Mouse (Mus musculus): ENCODE measurements around the gene Uvssa. TPM values are rescaled to one million over a fixed set of nuclear protein-coding genes. Genes with fewer than 3 reads are reported as not detected.

The Uvssa gene
- polyA plus RNA-seq, 2 experiments, result 10.0 to 11.5 TPM

DNA sequence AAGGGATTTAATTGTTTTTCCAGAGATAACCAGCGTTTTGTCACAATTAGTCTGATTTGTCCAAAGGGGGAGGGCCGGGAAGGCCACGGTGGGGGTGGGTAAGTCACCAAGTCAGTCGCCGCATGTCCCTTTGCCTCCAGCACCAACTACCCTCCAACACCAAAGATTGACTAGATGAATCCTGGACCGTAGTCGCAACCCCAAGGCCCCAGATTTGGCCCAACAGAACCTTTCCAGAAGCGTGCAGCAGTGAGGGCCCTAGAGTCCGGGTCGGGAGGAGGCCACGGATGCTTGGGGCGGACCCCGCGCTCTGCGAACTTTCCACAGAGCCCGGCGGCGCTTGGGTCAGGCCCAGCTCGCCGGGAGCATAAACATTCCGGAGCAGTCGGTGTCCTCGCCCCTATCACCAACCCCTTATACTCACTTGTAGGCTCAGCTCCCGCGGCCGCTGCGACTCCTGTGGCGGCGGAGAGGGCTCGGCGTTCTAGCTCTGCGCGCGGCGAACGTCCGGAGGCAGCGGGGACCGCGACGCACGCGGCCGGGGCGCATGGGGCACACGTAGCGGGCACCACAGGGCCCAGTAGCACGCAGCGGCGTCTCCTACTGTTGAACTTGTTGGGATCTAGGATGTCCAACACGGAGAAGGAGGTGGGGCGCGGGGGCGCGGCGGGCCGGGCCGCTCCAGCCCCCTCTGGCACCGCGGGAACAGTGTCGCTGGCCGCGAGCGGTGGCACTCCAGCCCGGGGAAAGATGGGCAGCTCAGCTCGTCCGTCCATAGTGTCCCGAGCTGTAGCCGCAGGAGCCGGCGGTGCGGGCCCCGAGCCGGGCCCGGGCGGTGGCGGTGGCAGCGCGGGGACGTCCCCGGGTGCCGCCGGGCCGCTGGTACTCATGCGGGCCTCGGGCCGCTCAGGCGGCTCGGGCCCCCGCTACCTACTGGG lies 55.1 kb downstream of the Uvssa start, which contains the start of gene Nkx1-1:
TSS of gene Nkx1-1 (minus strand) at position 776 of the 938 bp plus-strand sequence.
- no peak within 1 kb of the TSS for H3K9ac ChIP-seq (ENCODE audit: low read depth, low read length, severe bottlenecking)
- WGBS, result 1% methylated on average over 41 of the region's 90 CpGs
- no peak for TF ChIP-seq POLR2A (IDR thresholded peaks at IDR 0.05; ENCODE audit: borderline replicate concordance, extremely low read depth, insufficient read depth, insufficient read length)

DNA sequence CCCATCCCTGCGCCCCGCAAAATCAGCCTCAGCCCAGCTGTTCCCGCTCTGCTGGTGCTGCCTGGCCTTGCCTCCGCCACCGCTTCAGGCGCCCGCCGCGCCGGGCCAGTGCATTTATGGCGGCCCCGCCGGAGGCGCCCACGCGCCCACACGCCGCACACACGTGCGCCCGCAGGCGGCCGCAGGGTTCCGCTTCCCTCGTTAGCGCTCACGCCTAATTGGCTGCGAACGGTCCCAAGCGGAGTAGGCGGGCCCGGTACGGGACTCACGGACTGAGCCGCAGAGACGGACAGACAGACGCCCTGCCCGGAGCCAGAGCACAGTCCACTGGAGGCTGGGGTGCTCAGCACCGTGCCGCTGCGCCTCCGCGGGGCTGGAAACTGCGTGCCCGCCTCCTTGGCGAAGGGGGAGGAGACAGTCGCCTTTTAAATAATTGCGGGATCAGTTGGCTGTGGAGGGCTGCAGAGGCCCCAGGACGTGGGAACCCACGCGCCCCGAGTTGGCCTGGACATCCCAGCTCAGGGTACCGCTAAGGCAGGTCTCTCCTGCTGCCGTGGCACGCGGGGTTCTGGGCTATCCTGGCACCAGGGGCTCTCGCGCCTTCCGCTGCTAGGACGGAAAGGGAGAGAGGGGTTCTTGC lies 55.9 kb downstream of the Uvssa start:
- H3K27me3 ChIP-seq (ENCODE audit: control insufficient read depth, insufficient read depth, low read length), result peaks cover 89% of the 10 kb centered on the region
- no peaks in the 10 kb centered on the region for H3K9me3 ChIP-seq (ENCODE audit: control insufficient read depth, low read length)
- H3K4me3 ChIP-seq (replicated peaks; ENCODE audit: low read length), result peak overlapping the region; percentile 21
- H3K9ac ChIP-seq (ENCODE audit: low read depth, low read length, severe bottlenecking), result no peak overlapping the region
- no peak for DNase-seq (ENCODE audit: low spot score)
- WGBS, result 2% methylated on average over 48 of the region's 60 CpGs
- H3K27ac ChIP-seq (replicated peaks; ENCODE audit: low read depth, low read length), result no peak overlapping the region
- H3K4me2 ChIP-seq (replicated peaks; ENCODE audit: low read depth, low read length, severe bottlenecking), result peak overlapping the region; percentile 37
- H3K36me3 ChIP-seq (ENCODE audit: control insufficient read depth, insufficient read depth, low read length), result no peaks in the 10 kb centered on the region
- peaks cover 15% of the 10 kb centered on the region for H3K4me1 ChIP-seq (ENCODE audit: control insufficient read depth, insufficient read depth, low read length)
- ATAC-seq (ENCODE audit: low FRiP score, low read depth), result no peak
- TF ChIP-seq POLR2A (IDR thresholded peaks at IDR 0.05; ENCODE audit: borderline replicate concordance, extremely low read depth, insufficient read depth, insufficient read length), result 0 out of 2 replicates have a peak, but pooled peaks have one; percentile 9

More for the DNA sequence above, 55.1 kb downstream of the Uvssa start, which contains the start of gene Nkx1-1:
- no peak within 1 kb of the TSS for H3K27ac ChIP-seq (replicated peaks; ENCODE audit: low read depth, low read length)
- peak within 1 kb of the TSS; percentile 37 for H3K4me2 ChIP-seq (replicated peaks; ENCODE audit: low read depth, low read length, severe bottlenecking)
- no peaks in the 10 kb centered on the region for H3K9me3 ChIP-seq (ENCODE audit: control insufficient read depth, low read length)
- peaks cover 96% of the 10 kb centered on the region for H3K27me3 ChIP-seq (ENCODE audit: control insufficient read depth, insufficient read depth, low read length)
- H3K36me3 ChIP-seq (ENCODE audit: control insufficient read depth, insufficient read depth, low read length), result no peaks in the 10 kb centered on the region
- no peak for DNase-seq (ENCODE audit: low spot score)
- ATAC-seq (ENCODE audit: low FRiP score, low read depth), result no peak
- H3K4me1 ChIP-seq (ENCODE audit: control insufficient read depth, insufficient read depth, low read length), result peaks cover 15% of the 10 kb centered on the region
- H3K4me3 ChIP-seq (replicated peaks; ENCODE audit: low read length), result peak within 1 kb of the TSS; percentile 21

DNA sequence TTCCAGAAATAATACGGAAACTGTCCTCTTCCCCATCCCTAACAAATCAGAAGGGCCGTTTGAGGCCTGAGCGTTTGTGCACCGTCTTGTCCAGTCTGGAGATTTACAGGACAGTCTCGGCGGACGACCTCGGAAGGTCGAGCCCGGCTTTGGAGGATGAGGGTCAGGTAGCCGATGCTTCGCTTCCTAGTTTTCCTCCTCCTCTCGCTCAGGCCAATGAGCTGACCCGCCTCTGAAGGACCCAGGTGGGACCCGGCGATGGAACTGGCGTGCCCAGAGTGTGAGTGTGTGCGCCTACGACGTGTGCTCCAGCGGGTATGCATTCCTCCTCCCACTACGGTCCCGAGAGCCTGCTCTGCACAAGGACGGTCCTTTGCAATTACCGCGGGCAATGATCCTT lies 56.8 kb downstream of the Uvssa start:
- no peak overlapping the region for H3K4me3 ChIP-seq (replicated peaks; ENCODE audit: low read length)
- ATAC-seq (ENCODE audit: low FRiP score, low read depth) (no peak), DNase-seq (ENCODE audit: low spot score) (no peak)
- TF ChIP-seq POLR2A (IDR thresholded peaks at IDR 0.05; ENCODE audit: borderline replicate concordance, extremely low read depth, insufficient read depth, insufficient read length), result no peak
- no peak overlapping the region for H3K27ac ChIP-seq (replicated peaks; ENCODE audit: low read depth, low read length)
- no peaks in the 10 kb centered on the region for H3K36me3 ChIP-seq (ENCODE audit: control insufficient read depth, insufficient read depth, low read length)
- peaks cover 84% of the 10 kb centered on the region for H3K27me3 ChIP-seq (ENCODE audit: control insufficient read depth, insufficient read depth, low read length)
- H3K4me1 ChIP-seq (ENCODE audit: control insufficient read depth, insufficient read depth, low read length), result peaks cover 15% of the 10 kb centered on the region
- no peak overlapping the region for H3K9ac ChIP-seq (ENCODE audit: low read depth, low read length, severe bottlenecking)
- H3K4me2 ChIP-seq (replicated peaks; ENCODE audit: low read depth, low read length, severe bottlenecking), result no peak overlapping the region
- 4% methylated on average over 26 of the region's 26 CpGs for WGBS
- no peaks in the 10 kb centered on the region for H3K9me3 ChIP-seq (ENCODE audit: control insufficient read depth, low read length)

DNA sequence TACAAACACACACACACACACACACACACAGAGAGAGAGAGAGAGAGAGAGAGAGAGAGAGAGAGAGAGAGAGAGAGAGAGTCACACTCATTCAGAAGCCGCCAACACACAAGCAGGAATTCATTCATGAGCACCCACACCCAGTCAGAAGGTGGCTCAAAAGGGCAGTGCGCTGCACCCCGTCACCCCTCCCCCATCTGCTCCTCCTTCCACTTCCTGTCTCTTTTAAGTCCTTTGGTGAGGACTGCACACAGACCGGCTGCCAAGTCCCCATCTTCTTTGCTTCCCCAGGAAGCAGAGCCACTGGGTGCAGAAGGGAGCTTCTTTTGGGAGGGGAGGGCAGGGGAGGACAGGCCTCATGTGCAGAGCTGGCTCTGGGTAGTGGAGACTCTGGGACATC lies 57.6 kb downstream of the Uvssa start:
- DNase-seq (ENCODE audit: low spot score) (no peak), ATAC-seq (ENCODE audit: low FRiP score, low read depth) (no peak)
- Histone ChIP-seq H3K36me3 (ENCODE audit: control insufficient read depth, insufficient read depth, low read length) (no peaks in the 10 kb centered on the region), H3K9ac (ENCODE audit: low read depth, low read length, severe bottlenecking) (no peak overlapping the region), H3K4me2 (replicated peaks; ENCODE audit: low read depth, low read length, severe bottlenecking) (no peak overlapping the region), H3K4me3 (replicated peaks; ENCODE audit: low read length) (no peak overlapping the region), H3K27ac (replicated peaks; ENCODE audit: low read depth, low read length) (no peak overlapping the region), H3K27me3 (ENCODE audit: control insufficient read depth, insufficient read depth, low read length) (peaks cover 76% of the 10 kb centered on the region), H3K4me1 (ENCODE audit: control insufficient read depth, insufficient read depth, low read length) (peaks cover 13% of the 10 kb centered on the region), H3K9me3 (ENCODE audit: control insufficient read depth, low read length) (no peaks in the 10 kb centered on the region)
- WGBS, result 0% methylated on average over 4 of the region's 4 CpGs
- no peak for TF ChIP-seq POLR2A (IDR thresholded peaks at IDR 0.05; ENCODE audit: borderline replicate concordance, extremely low read depth, insufficient read depth, insufficient read length)

DNA sequence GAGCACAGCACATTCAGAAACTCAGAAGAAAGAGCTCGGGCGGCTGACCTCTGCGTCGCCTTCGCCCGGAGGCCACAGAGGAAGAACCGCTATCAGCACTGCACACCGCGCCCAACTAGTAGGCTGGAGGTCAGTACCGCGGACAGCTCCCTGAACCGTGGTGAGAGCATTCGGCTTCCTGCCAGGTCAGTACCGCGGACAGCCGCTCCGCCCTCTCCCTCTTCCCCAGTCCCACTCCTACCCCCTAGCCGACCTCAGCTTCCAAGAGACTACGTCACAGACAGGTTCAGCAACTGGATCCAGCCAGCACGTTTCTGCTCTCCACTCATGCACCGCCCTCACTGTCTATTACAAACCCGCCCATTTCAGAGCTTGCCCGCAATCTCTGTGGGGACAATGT lies 59.9 kb downstream of the Uvssa start:
- Histone ChIP-seq H3K9me3 (ENCODE audit: control insufficient read depth, low read length) (no peaks in the 10 kb centered on the region), H3K27me3 (ENCODE audit: control insufficient read depth, insufficient read depth, low read length) (peaks cover 68% of the 10 kb centered on the region), H3K36me3 (ENCODE audit: control insufficient read depth, insufficient read depth, low read length) (no peaks in the 10 kb centered on the region), H3K4me3 (replicated peaks; ENCODE audit: low read length) (no peak overlapping the region), H3K4me1 (ENCODE audit: control insufficient read depth, insufficient read depth, low read length) (peaks cover 13% of the 10 kb centered on the region), H3K4me2 (replicated peaks; ENCODE audit: low read depth, low read length, severe bottlenecking) (no peak overlapping the region), H3K9ac (ENCODE audit: low read depth, low read length, severe bottlenecking) (no peak overlapping the region), H3K27ac (replicated peaks; ENCODE audit: low read depth, low read length) (no peak overlapping the region)
- TF ChIP-seq POLR2A (IDR thresholded peaks at IDR 0.05; ENCODE audit: borderline replicate concordance, extremely low read depth, insufficient read depth, insufficient read length), result no peak
- peak; percentile 85 for ATAC-seq (ENCODE audit: low FRiP score, low read depth)
- WGBS, result 5% methylated on average over 21 of the region's 23 CpGs
- DNase-seq (ENCODE audit: low spot score), result peak; percentile 98

Measured in limb, embryonic 14.5 days (tissue).